Mouse (Mus musculus): ENCODE results near the gene Nectin2.

GRCm38 (mm10) chr7:19747420-19748218 is 2.7 kb downstream of the Nectin2 start:
- no peak for TF ChIP-seq CTCF (IDR thresholded peaks at IDR 0.05; ENCODE audit: borderline replicate concordance, insufficient read depth, low read depth, low read length)
- TF ChIP-seq POLR2A (IDR thresholded peaks at IDR 0.05; ENCODE audit: borderline replicate concordance, insufficient read depth, low read length): no peak

Data from cerebellum, adult 2 months (tissue).